Mouse (Mus musculus): Measurements from ENCODE around the gene Olfr1034. TPM values are rescaled to one million over a fixed set of nuclear protein-coding genes. Genes with fewer than 3 reads are reported as not detected.
"Not testable (repeated sequence)": the region's sequence is repeated elsewhere in the genome, so short reads cannot be mapped to it uniquely, and the experiment has no call there.

Gene Olfr1034
- not detected in 2 replicates for total RNA-seq (2017)

GRCm38 (mm10) chr2:86045561-86045960 lies at the start of gene Olfr1034:
Gene Olfr1034 (plus strand): TSS chr2:86045861.
- no peak for ATAC-seq (replicated peaks; ENCODE audit: low read depth, poor library complexity, severe bottlenecking)

- no peak for ATAC-seq (replicated peaks; ENCODE audit: low read depth, poor library complexity, severe bottlenecking)
Observed at GRCm38 (mm10) chr2:86005240-86005639, 40.4 kb upstream of the Olfr1034 start, which contains the start of gene Olfr1032. Gene Olfr1032 (plus strand): TSS chr2:86005540.

GRCm38 (mm10) chr2:86020406-86020805 lies 25.3 kb upstream of the Olfr1034 start, which contains the start of gene Olfr1033:
Gene Olfr1033 (plus strand): TSS chr2:86020633.
- ATAC-seq (replicated peaks; ENCODE audit: low read depth, poor library complexity, severe bottlenecking), result peak; percentile 63; the same call in 1 of the 2 replicates

GRCm38 (mm10) chr2:86021518-86021917 lies 24.1 kb upstream of the Olfr1034 start:
- not testable (repeated sequence) for ATAC-seq (replicated peaks; ENCODE audit: low read depth, poor library complexity, severe bottlenecking)

- ATAC-seq (replicated peaks; ENCODE audit: low read depth, poor library complexity, severe bottlenecking), result not testable (repeated sequence)
Observed at GRCm38 (mm10) chr2:86050777-86051176, 5.1 kb downstream of the Olfr1034 start.

- not testable (repeated sequence) for ATAC-seq (replicated peaks; ENCODE audit: low read depth, poor library complexity, severe bottlenecking)
Observed at GRCm38 (mm10) chr2:86063766-86064165, 18.1 kb downstream of the Olfr1034 start.

GRCm38 (mm10) chr2:86070189-86070588 lies 24.5 kb downstream of the Olfr1034 start:
- no peak for ATAC-seq (replicated peaks; ENCODE audit: low read depth, poor library complexity, severe bottlenecking)

- ATAC-seq (replicated peaks; ENCODE audit: low read depth, poor library complexity, severe bottlenecking), result not testable (repeated sequence)
Observed at GRCm38 (mm10) chr2:86073692-86074091, 28.0 kb downstream of the Olfr1034 start, which contains the start of gene Olfr1036. Gene Olfr1036 (plus strand): TSS chr2:86073992.

- not testable (repeated sequence) for ATAC-seq (replicated peaks; ENCODE audit: low read depth, poor library complexity, severe bottlenecking)
Observed at GRCm38 (mm10) chr2:86080478-86080877, 34.8 kb downstream of the Olfr1034 start.

- no peak for ATAC-seq (replicated peaks; ENCODE audit: low read depth, poor library complexity, severe bottlenecking)
Observed at GRCm38 (mm10) chr2:86087285-86087684, 41.6 kb downstream of the Olfr1034 start, which contains the start of gene Olfr1037. Gene Olfr1037 (minus strand): TSS chr2:86087385.

Other genes starting within 250 kb of the Olfr1034 start
- not detected in 2 replicates for gene Olfr1016, start 243.3 kb upstream of the Olfr1034 start, total RNA-seq (2017)
- gene Olfr1018, start 227.4 kb upstream of the Olfr1034 start, total RNA-seq (2017), result not detected in 2 replicates
- not detected in 2 replicates for gene Olfr1019, start 200.4 kb upstream of the Olfr1034 start, total RNA-seq (2017)
- gene Olfr1020, start 198.8 kb upstream of the Olfr1034 start, total RNA-seq (2017), result not detected in 2 replicates
- gene Olfr1022, start 177.3 kb upstream of the Olfr1034 start, total RNA-seq (2017), result not detected in 2 replicates
- gene Olfr1023, start 160.2 kb upstream of the Olfr1034 start, total RNA-seq (2017), result not detected in 2 replicates
- gene Olfr1024, start 140.8 kb upstream of the Olfr1034 start, total RNA-seq (2017), result not detected in 2 replicates
- gene Olfr1025-ps1, start 130.7 kb upstream of the Olfr1034 start, total RNA-seq (2017), result not detected in 2 replicates
- gene Olfr1026, start 124.3 kb upstream of the Olfr1034 start, total RNA-seq (2017), result not detected in 2 replicates
- not detected in 2 replicates for gene Olfr1028, start 95.4 kb upstream of the Olfr1034 start, total RNA-seq (2017)
- gene Olfr1029, start 72.0 kb upstream of the Olfr1034 start, total RNA-seq (2017), result not detected in 2 replicates
- not detected in 2 replicates for gene Olfr1030, start 66.6 kb upstream of the Olfr1034 start, total RNA-seq (2017)
- gene Olfr1031, start 55.6 kb upstream of the Olfr1034 start, total RNA-seq (2017), result not detected in 2 replicates
- not detected in 2 replicates for gene Olfr1032, start 40.3 kb upstream of the Olfr1034 start, total RNA-seq (2017)
- gene Olfr1033, start 25.2 kb upstream of the Olfr1034 start, total RNA-seq (2017), result 0.18 TPM in 1 of 2 replicates, not detected in the other
- not detected in 2 replicates for gene Olfr1036, start 28.1 kb downstream of the Olfr1034 start, total RNA-seq (2017)
- not detected in 2 replicates for gene Olfr1037, start 41.5 kb downstream of the Olfr1034 start, total RNA-seq (2017)
- not detected in 2 replicates for gene Olfr1039, start 90.1 kb downstream of the Olfr1034 start, total RNA-seq (2017)
- not detected in 2 replicates for gene Olfr1040, start 100.9 kb downstream of the Olfr1034 start, total RNA-seq (2017)
- gene Olfr1042, start 116.0 kb downstream of the Olfr1034 start, total RNA-seq (2017), result not detected in 2 replicates
- not detected in 2 replicates for gene Olfr1043, start 121.7 kb downstream of the Olfr1034 start, total RNA-seq (2017)
- gene Olfr1044, start 132.0 kb downstream of the Olfr1034 start, total RNA-seq (2017), result not detected in 2 replicates
- not detected in 2 replicates for gene Olfr52, start 139.8 kb downstream of the Olfr1034 start, total RNA-seq (2017)
- gene Olfr1045, start 157.1 kb downstream of the Olfr1034 start, total RNA-seq (2017), result not detected in 2 replicates
- not detected in 2 replicates for gene Olfr1046, start 173.5 kb downstream of the Olfr1034 start, total RNA-seq (2017)
- not detected in 2 replicates for gene Olfr1047, start 185.5 kb downstream of the Olfr1034 start, total RNA-seq (2017)
- gene Olfr1048, start 194.4 kb downstream of the Olfr1034 start, total RNA-seq (2017), result not detected in 2 replicates
- gene Olfr1049, start 212.5 kb downstream of the Olfr1034 start, total RNA-seq (2017), result not detected in 2 replicates
- gene Olfr1051, start 233.2 kb downstream of the Olfr1034 start, total RNA-seq (2017), result not detected in 2 replicates
- not detected in 2 replicates for gene Olfr1052, start 246.6 kb downstream of the Olfr1034 start, total RNA-seq (2017)